Mouse (Mus musculus) cerebellum, adult 2 months (tissue): Measurements from ENCODE around the gene Gm13057. TPM values are rescaled to one million over a fixed set of nuclear protein-coding genes. Genes with fewer than 3 reads are reported as not detected.
"Not testable (repeated sequence)": the region's sequence is repeated elsewhere in the genome, so short reads cannot be mapped to it uniquely, and the experiment has no call there.

Experiments used
- DNase-seq, 2 experiments: peaks; one replicate each; pipeline ENCODE4 v3.0.0; 2021
- H3K27ac ChIP-seq: fragments of 200-500 bp; 2 replicates; pipeline ENCODE4 v1.5.1; 2012; ENCODE audit warnings: low read length, control low read depth, inconsistent platforms; ENCODE audit not compliant: insufficient read depth
- H3K27me3 ChIP-seq: fragments of 200-500 bp; 2 replicates; pipeline ENCODE4 v1.6.1; 2012; ENCODE audit warnings: inconsistent platforms, mild to moderate bottlenecking, low read length, moderate library complexity; ENCODE audit not compliant: control insufficient read depth, insufficient read depth
- H3K4me1 ChIP-seq: fragments of 200-500 bp; 2 replicates; pipeline ENCODE4 v1.6.1; 2011; ENCODE audit warnings: low read length; ENCODE audit not compliant: control insufficient read depth, insufficient read depth
- H3K4me3 ChIP-seq: fragments of 200-500 bp; replicated peaks from 2 replicates; pipeline ENCODE3; 2011; ENCODE audit warnings: mild to moderate bottlenecking, low read depth, low read length, control low read depth; ENCODE audit not compliant: insufficient read depth
- CTCF ChIP-seq: fragments of 200-500 bp; IDR thresholded peaks from 2 replicates; pipeline ENCODE4 v1.5.1; 2011; ENCODE audit warnings: low read depth, mild to moderate bottlenecking, control low read depth, low read length, moderate library complexity, borderline replicate concordance; ENCODE audit not compliant: insufficient read depth
- POLR2A ChIP-seq: fragments of 200-500 bp; IDR thresholded peaks from 2 replicates; pipeline ENCODE4 v1.6.1; 2011; ENCODE audit warnings: low read length, control low read depth, borderline replicate concordance; ENCODE audit not compliant: insufficient read depth
- WGBS: fragments of 180-500 bp; shearing (Covaris S2); methylation state at CpG from one replicate; pipeline ENCODE4 v1.1.7; 2018; 5-methylcytosine and 5-hydroxymethylcytosine counted together
- polyA plus RNA-seq: library from polyadenylated mRNA; depleted of rRNA; stranded (reverse); fragments of >200 nt; gene quantifications from 2 replicates; pipeline ENCODE4 v1.2.3, GENCODE M21; 2012; rRNA removed

Gm13057 gene
- polyA plus RNA-seq: not detected in 2 replicates

- WGBS: no CpG with 5 or more reads among the region's 3 CpGs
- H3K27me3 ChIP-seq, H3K27ac ChIP-seq, DNase-seq, H3K4me3 ChIP-seq, H3K4me1 ChIP-seq: not testable (repeated sequence)
Observed at GRCm38 (mm10) chr4:143551400-143551799, at the start of gene Gm13057, which contains the start of gene BC080695. TSS of gene Gm13057 (plus strand) at chr4:143551709. TSS of gene BC080695 (plus strand) at chr4:143551700.

- Histone ChIP-seq H3K27me3 (no peaks in the 10 kb centered on the region), H3K4me3 (no peak within 1 kb of the TSS), H3K4me1 (no peaks in the 10 kb centered on the region), H3K27ac (no peak within 1 kb of the TSS)
- 80% methylated on average over 3 of the region's 3 CpGs for whole genome bisulfite sequencing
- no peak for DNase-seq
- TF ChIP-seq POLR2A (no peak), CTCF (no peak)
Observed at GRCm38 (mm10) chr4:143511043-143511442, 40.5 kb upstream of the Gm13057 start, which contains the start of gene Gm13043. TSS of gene Gm13043 (plus strand) at chr4:143511343.

GRCm38 (mm10) chr4:143535654-143536053, 15.9 kb upstream of the Gm13057 start, which contains the start of gene Gm13040:
TSS of gene Gm13040 (plus strand) at chr4:143535954.
- no CpG with 5 or more reads among the region's 3 CpGs for WGBS
- DNase-seq: not testable (repeated sequence)

More at GRCm38 (mm10) chr4:143535654-143536053, 15.9 kb upstream of the Gm13057 start, which contains the start of gene Gm13040:
- not testable (repeated sequence) for H3K4me1 ChIP-seq, H3K27me3 ChIP-seq, H3K27ac ChIP-seq, H3K4me3 ChIP-seq

Other genes with a start within 250 kb of the Gm13057 start
- gene Lrrc38, start 202.0 kb upstream of the Gm13057 start, polyA plus RNA-seq: 7.6 and 7.7 TPM in 2 replicates
- 0.03 and 0.07 TPM in 2 replicates for gene Pramel1, start 157.3 kb upstream of the Gm13057 start, polyA plus RNA-seq
- 13.2 and 14.0 TPM in 2 replicates for gene Pramef8, start 139.3 kb upstream of the Gm13057 start, polyA plus RNA-seq
- not detected in 2 replicates for gene Oog4, start 101.4 kb upstream of the Gm13057 start, polyA plus RNA-seq
- not detected in 2 replicates for gene Gm13043, start 40.4 kb upstream of the Gm13057 start, polyA plus RNA-seq
- not detected in 2 replicates for gene Gm13040, start 15.8 kb upstream of the Gm13057 start, polyA plus RNA-seq
- gene BC080695, start within 50 bp of the Gm13057 start, polyA plus RNA-seq: not detected in 2 replicates
- gene Gm13083, start 63.3 kb downstream of the Gm13057 start, polyA plus RNA-seq: not detected in 2 replicates
- not detected in 2 replicates for gene Gm13088, start 105.5 kb downstream of the Gm13057 start, polyA plus RNA-seq
- gene Gm13089, start 151.0 kb downstream of the Gm13057 start, polyA plus RNA-seq: not detected in 2 replicates
- gene Gm13078, start 167.7 kb downstream of the Gm13057 start, polyA plus RNA-seq: not detected in 2 replicates
- not detected in 2 replicates for gene Gm13023, start 237.6 kb downstream of the Gm13057 start, polyA plus RNA-seq